Mouse (Mus musculus): ENCODE measurements around the gene E130114P18Rik. TPM values are rescaled to one million over a fixed set of nuclear protein-coding genes. Genes with fewer than 3 reads are reported as not detected.
A peak's percentile ranks its signal among the peaks of the same experiment; 100 is the strongest.

The E130114P18Rik gene
- total RNA-seq, 2 experiments from 2014 or later: not detected

DNA sequence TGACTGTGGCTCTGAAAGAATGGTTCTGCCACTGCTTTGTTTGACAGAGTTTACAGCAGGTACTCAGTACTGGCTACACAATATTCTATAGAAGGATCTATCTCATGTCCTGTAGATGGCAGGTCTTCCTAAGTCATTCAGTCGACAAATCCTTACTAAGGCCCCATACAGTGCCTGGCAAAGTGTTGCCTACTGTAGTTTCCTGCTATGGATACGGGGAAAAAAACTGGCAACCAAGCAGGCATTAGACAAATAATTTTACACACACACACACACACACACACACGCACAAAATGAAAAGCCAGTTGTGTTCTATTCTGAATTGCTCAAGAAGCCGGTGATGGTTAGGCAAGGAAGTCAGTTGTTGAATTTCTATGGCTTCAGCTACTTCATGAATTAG is 130.6 kb downstream of the E130114P18Rik start:
- no peak for DNase-seq

DNA sequence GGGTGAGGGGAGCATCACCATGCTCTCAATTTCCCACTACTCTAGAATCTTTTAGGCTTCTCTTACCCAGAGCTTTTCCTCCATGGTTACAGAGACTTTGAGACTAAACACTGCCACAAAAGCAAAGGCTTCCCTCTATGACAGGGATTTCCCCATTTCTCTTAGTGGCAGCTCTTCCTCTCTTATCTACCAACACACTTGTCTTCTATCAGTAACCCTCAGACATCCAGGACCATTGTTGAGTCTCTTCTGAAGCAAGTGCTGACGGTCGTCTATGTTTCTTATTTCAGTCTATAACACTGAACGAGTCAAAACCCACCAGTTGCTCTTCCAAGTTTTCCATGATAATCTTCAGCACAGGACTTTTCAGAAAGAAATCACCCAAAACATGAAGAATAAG is 137.5 kb downstream of the E130114P18Rik start:
- DNase-seq: no peak

DNA sequence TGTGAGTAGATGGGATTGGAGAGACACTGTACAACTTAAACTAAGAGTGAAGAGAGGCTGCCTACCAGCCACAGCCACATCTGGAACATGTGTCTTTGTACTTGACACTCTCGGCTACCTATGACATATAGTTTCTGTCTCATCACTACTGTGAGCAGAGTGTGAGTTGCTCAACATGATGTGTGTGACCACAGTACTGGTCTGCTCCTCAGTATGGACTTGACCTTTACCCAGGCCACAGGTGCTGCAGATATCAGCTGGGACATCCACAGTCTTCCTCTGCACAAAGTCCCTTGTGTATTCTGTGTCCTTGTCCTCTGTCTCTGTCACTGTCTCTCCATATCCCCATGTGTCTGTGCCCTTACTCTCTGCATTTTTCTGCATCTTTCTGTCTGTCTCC is 141.3 kb downstream of the E130114P18Rik start:
- no peak for DNase-seq

DNA sequence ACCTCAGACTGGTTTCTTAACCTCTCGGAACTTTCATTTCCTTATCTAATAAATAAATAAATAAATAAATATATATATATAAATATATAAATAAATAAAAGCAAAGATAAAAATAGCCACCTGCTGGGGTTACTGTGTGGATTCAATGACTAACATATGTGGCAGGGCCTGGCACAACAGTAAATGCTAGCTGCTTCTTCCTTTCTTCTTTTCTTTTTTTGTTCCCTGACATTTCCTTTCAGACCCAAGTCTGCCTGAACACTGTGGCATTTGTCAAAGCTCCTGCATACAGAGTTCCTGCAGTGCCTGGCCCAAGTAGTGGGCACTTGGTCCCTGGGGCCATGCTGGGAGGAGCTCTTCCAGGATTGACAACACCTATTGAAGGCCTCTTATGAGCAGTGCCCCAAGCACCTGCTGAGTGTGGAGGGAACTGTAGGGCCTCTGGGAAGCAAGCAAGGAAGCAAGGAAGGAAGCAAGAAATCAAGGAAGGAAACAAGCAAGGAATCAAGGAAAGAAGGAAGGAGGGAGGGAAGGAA is 142.1 kb downstream of the E130114P18Rik start:
- no peak for DNase-seq

DNA sequence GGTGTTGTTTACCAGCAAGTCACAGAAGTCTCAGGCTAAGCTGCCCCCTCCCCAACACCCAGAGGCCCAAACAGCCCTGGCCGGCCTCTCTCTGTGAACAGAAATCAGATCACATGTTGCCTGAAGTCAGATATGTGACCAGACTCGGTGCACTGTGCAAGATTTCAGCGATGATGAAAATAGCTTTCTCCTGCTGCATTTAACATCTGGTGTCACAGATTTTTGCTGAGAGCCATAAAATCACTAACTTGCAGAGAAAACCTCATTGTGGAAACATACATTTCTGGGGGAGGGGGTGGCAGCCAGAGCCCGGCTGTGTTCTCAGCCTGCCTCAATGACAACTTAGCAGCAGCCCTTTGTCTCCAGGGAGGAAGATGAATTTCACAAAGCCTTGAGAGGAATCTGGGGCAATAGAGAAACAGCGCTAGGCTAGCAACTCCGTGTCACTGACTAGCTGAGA is 142.6 kb downstream of the E130114P18Rik start:
- no peak for DNase-seq

DNA sequence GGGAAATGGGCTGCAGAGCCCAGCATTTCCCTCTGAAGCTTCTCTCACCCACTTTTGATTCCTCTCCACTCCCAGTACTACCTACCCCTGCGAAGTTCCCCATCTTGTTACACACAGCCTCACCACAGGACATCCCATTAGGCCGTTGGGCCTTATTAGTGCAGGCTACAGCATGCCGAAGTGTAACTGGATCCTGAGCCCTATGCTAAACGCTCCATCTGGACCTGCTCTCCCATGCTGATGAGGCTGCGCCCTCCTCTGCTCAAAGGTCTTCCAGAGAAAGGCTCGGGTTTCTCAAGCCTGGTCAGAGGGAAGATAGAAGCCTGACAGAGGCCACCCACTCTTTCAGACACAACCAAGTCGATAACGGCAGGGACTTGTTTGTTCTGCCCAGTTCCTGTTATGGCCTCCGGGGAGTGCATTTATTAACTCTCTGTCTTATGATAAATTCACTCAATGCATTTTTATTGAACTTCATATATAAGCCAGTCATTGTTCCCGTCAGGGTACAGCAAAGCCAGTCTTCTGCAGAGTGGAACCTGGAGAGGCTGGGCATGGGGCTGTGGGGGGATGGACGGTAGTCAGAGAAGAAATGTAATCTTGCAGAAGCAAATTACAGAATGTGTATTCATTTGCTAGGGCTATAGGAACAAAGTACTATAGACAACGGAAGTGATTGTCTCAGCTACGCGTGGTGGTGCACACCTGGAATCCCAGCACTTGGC is 148.8 kb downstream of the E130114P18Rik start:
- peak; percentile 35 for DNase-seq

DNA sequence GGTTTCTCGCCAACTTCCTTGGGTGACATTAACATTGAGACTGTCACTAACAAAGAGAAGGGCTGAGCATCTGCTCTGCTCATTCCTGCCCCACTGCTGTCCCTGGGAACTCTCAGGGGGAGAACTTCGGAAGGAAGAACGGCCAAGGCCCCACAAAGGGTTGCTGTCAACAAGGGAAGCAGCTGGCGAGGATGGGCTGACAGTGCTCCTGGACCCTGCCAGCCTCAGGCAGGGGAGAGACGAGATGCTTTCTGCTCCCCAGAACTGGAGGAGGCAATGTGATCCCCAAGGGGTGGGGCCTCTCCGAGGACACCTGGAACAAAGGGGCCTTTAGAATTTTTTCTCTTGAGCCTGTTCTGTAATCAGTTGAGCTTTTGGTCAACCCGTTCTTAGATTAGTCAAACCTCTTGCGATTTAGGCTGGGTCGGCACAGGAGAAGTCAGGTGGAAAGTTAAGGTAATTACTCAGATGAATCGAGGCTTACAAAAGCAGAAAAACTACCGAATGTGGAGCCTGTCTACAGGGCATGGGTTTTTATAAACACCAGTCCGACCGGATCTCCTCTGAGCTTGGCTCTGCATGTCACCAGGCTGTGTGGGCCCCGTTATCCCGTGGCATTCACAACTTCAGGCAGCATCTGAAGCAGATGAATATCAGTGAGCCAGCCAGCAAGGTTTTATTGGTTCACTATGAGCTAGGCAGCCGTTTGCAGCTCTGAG is 151.7 kb downstream of the E130114P18Rik start:
- DNase-seq: no peak

DNA sequence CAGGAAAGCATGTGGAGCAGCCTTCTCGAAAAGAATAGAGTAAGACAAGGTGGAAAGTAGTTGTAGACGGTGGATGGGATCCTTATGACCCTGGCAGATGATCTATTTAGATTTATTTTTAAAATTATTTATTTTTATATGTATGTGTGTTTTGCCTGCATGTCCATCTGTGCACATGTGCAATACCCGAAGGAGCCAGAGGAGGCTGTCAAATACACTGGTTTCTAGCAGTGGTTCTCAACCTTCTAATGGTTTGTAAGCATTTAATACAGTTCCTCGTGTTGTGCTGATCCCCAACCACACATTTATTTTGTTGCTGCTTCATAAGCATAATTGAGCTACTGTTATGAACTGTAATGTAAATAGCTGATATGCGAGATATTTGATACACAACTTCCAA is 154.7 kb downstream of the E130114P18Rik start:
- peak; percentile 33 for DNase-seq

DNA sequence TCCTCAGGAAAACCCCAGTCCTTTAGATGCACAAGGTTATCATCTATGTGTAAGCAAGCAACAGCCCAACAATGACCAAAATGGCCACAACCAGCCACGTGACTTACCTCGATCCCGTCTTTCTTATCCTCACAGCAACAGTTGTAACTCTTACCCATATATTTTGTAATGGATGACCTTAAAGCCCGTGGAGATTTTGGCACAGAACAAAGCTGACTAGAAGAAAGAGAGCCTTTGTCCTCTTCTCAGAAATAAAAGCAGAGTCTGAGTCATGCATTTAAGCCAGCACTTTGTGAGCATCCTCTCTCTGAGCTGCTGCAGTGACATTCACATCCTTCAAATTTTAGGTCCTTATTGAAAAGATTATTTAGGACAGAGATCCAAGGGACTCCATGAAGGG is 156.1 kb downstream of the E130114P18Rik start:
- DNase-seq: no peak

DNA sequence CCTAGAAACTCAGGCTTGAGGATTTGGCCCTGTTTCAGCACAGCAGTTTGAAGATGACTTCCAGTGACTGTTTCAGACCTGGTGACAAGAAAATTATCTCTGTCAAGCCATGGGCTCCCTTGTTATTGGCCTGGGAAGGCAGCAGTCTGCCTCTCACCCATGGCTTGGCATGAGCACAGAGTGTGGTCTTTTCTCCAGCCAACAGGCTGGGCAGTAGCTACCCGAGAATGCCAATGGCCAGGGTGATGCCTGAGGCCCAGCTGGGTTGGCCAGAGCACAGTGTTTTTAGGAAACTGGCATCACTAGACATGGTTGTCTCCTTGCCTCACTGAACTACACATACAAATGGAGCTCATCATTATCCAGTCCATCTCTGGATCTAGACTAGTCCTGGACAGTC is 157.5 kb downstream of the E130114P18Rik start:
- DNase-seq: no peak

DNA sequence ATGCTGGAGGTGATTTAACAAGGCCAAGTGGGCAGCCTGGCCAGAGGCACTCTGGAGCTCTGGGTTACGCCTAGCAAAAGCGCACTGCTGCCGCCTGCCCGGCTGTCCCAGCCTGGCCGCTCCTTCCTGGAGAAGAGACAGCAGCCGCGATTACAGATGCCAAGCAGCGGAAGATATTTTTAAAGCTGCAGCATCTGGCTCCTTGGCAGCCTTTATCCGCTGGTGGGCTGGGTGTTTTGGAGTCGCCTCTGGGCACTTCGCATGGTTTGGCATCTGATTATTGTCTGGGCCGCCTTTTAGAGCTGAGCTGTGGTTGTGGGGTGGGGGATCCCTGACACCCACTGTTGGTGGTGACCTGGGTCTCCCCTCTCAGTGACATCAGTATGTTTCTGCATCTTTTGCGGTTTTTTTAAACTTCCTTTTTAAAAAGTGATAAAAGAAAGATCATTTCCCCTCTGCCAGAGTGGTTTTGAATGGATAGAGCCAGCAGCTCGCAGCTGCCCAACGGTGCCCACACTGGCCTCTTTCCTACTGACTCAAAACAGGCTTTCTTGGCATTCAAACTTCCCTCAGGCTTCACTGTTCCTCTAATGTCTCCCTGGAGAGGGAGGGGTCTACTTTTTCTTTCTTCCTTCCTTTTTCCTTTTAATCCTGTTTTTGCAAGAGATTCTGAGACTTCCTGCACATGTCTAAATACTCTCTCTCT is 159.1 kb downstream of the E130114P18Rik start:
- DNase-seq: peak; percentile 53

DNA sequence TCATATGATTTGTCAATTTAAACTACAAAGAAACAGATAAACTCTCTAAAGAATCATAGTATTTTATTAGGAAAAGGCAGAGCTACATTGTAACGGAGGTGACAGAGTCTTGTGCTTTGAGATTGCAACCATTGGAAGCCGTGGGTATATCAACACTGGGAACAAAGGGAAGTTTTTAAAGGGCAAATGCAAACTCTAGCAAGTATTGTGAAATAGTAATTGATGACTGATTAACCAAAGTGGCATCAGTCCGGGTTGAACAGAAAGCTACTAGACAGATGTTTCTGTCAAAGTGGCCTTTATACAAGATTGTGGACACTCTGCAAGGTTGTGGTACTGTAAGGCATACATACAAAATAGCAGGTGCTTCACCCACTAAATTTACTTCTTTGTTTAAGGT is 162.8 kb downstream of the E130114P18Rik start:
- DNase-seq: no peak

DNA sequence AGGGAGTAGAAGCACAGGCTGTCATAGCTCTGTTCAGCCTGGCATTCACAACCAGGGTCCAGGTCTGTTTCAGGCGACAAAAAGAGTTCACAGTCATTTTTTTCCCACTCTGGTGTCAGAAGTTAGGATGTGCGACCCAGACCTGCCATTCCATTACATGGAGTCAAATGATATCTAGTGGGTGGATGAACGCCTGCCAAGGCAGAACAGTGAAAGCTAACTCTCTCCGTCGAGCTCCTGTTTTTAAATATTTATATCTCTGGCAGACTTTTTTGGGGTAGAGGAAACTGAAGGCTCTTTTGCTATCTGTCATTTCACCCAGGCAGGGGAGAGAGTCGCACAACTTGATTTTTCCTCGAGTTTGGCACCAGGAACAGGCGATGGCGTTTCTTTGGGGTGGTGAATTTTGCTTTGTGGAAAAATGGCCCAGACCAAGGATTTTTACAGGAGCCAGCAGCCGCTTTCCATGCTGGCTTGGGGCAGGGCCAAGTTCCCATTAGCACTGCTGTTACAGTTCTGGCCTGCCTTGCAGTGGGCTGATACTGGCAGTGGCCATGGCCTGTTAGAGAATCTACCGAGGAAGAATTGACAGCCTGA is 166.5 kb downstream of the E130114P18Rik start:
- peak; percentile 84 for DNase-seq

DNA sequence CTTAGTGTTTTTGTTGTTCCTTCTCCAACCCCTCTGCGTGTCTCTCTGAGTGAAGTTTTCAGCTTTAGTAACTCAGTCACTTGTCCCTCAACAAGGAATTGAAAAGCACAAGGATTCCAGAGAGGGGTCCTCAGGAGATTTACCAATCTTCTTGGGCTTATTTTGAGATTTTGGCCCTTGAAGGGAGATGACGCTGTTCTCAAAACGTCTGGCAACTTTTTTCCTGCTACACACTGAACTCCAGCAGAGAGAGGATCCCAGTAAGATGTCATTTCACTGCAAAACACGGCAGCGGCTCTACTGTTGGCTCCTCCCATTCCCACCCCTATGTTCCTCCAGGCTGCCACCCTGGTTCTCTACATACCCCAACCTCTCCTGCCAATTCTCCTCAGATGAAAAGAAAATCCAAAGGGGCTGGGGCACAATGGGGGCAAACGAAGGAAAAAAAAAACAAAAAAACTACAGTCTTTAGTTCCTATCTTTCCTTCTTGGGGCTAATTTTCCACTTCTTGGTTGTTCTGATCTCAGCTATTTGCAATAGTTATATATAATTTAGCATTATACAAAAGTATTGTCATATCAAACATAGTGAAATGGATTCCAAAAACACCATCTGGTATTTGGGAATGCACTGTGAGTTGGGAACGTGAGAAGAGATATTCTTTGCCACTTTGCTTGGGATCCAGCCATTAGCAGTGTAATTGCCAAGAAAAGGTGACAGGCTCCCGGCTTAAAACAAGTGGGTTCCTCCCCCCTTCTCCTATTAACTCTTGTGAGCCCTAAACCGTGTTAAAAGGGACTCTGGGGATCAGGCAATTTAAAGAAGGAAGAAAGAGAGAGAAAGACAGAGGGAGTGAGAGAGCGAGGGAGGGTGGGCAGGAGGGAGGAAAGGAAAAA is 167.8 kb downstream of the E130114P18Rik start:
- DNase-seq: peak; percentile 62

DNA sequence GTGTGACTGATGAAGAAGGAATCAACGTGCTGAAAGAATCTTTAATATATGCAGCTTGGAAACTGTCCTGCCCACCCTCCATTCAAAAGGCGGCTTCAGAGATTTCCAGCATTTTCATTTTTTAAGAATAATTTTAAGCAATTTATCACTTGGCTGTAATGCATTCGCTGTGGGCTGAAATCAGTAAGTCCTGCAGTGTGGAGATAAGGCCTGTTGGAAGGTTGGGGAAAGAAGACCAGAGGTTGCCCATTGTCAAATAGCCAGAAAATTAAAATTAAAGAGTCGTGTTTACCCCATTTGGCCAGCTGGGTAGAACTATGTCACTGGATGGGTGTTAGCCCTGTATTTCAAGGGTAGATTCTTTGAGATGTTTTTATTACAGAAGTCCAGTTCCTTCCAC is 168.5 kb downstream of the E130114P18Rik start:
- DNase-seq: no peak

DNA sequence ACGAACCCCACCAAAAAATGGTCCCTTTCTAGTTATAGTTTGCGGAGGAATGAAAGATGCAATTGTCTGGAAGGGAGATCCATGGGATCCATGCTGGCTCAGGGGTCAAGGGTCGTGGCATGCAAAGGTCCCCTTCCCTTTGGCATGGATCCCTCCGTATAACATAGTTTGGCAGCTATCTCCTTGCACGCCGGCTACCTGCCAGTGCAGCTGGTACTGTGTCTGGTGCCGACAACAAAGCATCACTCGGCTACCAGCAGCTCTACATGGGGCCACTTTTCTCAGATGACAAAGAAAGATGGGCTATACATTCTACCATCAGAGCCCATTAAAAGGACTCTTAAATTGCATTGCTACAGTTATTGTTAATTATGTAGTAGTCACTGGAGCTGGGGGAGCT is 169.2 kb downstream of the E130114P18Rik start:
- no peak for DNase-seq

DNA sequence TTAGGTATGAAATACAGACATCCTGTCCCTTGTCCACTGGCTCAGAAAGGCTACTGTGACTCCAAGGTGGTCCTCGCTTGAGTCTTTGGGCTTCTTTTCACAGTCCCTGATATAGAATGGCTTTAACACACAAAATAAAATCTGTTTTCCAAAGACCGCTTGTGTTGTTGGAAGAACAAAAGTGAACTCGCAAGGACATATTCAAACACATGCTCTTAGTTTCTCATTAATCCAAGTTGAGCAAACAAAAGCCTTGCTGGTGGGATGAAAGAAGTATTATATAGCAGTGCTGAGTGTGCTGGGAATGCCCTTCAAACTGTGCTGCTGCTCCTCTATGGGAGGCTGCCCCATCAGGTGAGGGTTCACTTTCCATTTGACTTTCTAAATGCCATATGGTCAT is 169.7 kb downstream of the E130114P18Rik start:
- DNase-seq: no peak

DNA sequence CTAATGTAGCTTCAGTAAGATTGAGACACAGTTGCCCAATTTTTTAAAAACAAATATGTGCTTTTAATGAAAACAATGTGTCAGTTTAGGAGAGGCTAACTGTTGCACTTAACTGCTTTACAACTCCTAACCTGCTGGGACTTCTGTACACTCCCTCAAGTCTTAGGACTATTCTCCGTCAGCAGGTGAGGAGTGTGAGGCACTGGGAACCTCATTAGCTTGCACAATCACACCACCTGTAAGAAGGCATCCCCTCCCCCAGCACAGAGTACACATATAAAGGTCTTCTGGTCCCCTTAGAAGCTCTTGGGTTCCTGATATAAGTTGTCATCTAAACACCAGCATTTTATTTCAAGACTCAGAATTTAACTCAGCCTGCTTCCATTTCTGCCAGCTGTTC is 170.7 kb downstream of the E130114P18Rik start:
- DNase-seq: no peak

DNA sequence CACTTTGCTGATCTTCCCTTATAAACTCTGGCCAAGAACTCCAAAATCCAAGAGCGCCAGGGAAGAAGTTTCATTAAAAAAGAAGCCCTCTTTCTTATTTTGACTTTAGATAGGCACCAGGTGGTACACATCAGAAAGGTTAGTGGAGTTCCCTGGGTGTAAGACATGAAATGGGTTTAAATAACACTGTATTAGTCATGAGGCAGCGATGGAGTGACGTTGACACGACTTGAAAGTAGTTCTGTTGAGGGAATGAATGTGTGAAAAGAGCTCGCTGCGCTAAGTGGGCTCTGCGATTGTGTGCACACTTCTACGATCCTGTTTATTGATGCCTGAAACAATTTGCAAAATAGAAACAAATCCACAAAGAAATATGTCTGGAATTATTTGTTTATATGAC is 171.4 kb downstream of the E130114P18Rik start:
- no peak for DNase-seq

DNA sequence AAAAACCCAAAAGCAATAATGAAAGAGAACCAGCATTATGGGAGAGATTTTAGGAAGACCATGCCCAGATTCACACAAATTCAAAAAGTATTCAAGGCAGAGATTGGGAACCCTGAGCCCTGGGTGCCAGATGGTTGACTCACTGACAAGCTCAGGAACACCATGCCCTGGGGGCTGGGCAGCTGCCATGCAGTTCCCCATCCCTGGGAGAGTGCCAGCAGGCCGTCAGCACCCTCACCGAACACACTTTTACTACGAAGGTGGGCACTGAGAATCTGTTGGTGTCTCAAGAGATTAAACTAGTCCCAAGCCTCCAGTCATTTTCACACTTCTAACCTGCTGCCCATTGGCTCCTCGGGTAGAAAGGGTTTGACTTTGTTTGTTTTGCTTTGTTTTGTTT is 175.3 kb downstream of the E130114P18Rik start:
- DNase-seq: peak; percentile 89

Measured in heart, postnatal 4 days (tissue).